Mouse (Mus musculus) midbrain, embryonic 12.5 days (tissue): ENCODE measurements around the gene Lclat1. TPM values are rescaled to one million over a fixed set of nuclear protein-coding genes. Genes with fewer than 3 reads are reported as not detected.
"Not testable (repeated sequence)": the region's sequence is repeated elsewhere in the genome, so short reads cannot be mapped to it uniquely, and the experiment has no call there.

Experiments used
- ATAC-seq: fragments of 200-750 bp; cut with Nextera tagmentation; 2 replicates; pipeline ENCODE4 v1.8.0; 2017; ENCODE audit warnings: low read depth, moderate TSS enrichment, moderate library complexity; ENCODE audit not compliant: low FRiP score
- H3K27ac ChIP-seq: fragments of 300-500 bp; sonication (generic); replicated peaks from 2 replicates; pipeline ENCODE4 v1.5.1; 2016; ENCODE audit warnings: mild to moderate bottlenecking
- H3K27me3 ChIP-seq: fragments of 300-500 bp; sonication (generic); 2 replicates; pipeline ENCODE4 v1.6.1; 2016; ENCODE audit warnings: mild to moderate bottlenecking
- H3K36me3 ChIP-seq: fragments of 300-500 bp; sonication (generic); 2 replicates; pipeline ENCODE4 v1.6.1; 2016
- H3K4me1 ChIP-seq: fragments of 300-500 bp; sonication (generic); 2 replicates; pipeline ENCODE4 v1.6.1; 2016
- H3K4me2 ChIP-seq: fragments of 300-500 bp; sonication (generic); replicated peaks from 2 replicates; pipeline ENCODE4 v1.6.1; 2016; ENCODE audit warnings: mild to moderate bottlenecking, moderate library complexity
- H3K4me3 ChIP-seq: fragments of 300-500 bp; sonication (generic); 2 replicates; pipeline ENCODE4 v1.5.1; 2016; ENCODE audit warnings: mild to moderate bottlenecking
- H3K9ac ChIP-seq: fragments of 300-500 bp; sonication (generic); replicated peaks from 2 replicates; pipeline ENCODE4 v1.6.1; 2016; ENCODE audit warnings: mild to moderate bottlenecking, moderate library complexity
- H3K9me3 ChIP-seq: fragments of 300-500 bp; sonication (generic); 2 replicates; pipeline ENCODE4 v1.6.1; 2016; ENCODE audit warnings: mild to moderate bottlenecking
- WGBS: fragments of 180-500 bp; shearing (Covaris S2); methylation state at CpG from one replicate; pipeline ENCODE4 v1.1.7; 2016; 5-methylcytosine and 5-hydroxymethylcytosine counted together
- polyA plus RNA-seq: library from polyadenylated mRNA; unstranded; fragments of >200 nt; fragmentation: Nextera tagmentation; extraction: Ambion mirVana; gene quantifications from 2 replicates; pipeline ENCODE4 v1.2.1, GENCODE M21; 2016

Lclat1 gene
- polyA plus RNA-seq, 1 experiment from 2014 or later: 8.3 TPM

DNA sequence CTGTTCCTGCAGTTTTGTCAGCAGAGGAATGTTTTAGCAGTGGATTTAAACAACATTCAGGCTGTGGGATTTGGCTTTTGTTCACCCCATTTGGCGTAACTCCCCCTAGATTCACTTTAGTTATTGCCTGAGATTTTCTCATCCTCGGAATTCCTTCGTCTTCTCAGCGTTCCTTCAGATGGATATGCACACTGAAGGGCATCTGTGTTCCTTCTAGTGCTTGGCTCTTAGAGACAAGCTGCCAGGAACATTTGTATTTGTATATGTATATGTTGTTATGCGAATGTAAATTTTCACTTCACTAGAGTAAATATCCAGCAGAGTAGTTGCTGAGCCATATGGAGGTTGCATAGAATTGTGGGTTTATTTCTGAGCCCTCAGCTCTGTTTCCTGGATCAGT lies 12.8 kb downstream of the Lclat1 start:
- no peak for ATAC-seq
- Histone ChIP-seq H3K27ac (no peak overlapping the region), H3K4me3 (no peak overlapping the region), H3K4me2 (no peak overlapping the region), H3K36me3 (no peaks in the 10 kb centered on the region), H3K4me1 (no peaks in the 10 kb centered on the region), H3K27me3 (no peaks in the 10 kb centered on the region), H3K9ac (no peak overlapping the region), H3K9me3 (no peaks in the 10 kb centered on the region)
- WGBS: 83% methylated on average over 5 of the region's 5 CpGs

DNA sequence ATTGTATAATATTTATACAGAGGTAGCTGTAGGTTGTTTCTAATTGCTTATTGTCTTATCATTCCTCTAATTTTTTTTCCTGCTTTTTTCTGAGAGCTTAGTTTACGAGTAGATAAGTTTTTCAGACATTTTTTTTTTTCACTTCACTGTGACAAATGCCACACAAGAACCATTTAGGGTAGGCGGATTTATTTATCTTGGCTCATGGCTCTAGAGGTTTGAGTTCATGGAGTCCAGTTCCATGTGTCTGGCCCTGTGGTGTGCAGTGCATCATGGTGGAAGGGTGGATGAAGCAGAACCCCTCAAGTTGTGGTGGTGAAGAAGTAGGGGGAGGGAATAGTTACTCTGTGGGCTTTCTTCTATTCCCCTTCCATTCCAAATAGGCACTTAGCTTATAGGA lies 13.9 kb downstream of the Lclat1 start:
- ATAC-seq: no peak
- H3K9me3 ChIP-seq: no peaks in the 10 kb centered on the region
- 89% methylated on average over 2 of the region's 2 CpGs for WGBS
- no peaks in the 10 kb centered on the region for H3K4me1 ChIP-seq
- H3K4me2 ChIP-seq: no peak overlapping the region
- H3K36me3 ChIP-seq: no peaks in the 10 kb centered on the region
- H3K27ac ChIP-seq: no peak overlapping the region
- no peaks in the 10 kb centered on the region for H3K27me3 ChIP-seq
- H3K4me3 ChIP-seq: no peak overlapping the region
- no peak overlapping the region for H3K9ac ChIP-seq

DNA sequence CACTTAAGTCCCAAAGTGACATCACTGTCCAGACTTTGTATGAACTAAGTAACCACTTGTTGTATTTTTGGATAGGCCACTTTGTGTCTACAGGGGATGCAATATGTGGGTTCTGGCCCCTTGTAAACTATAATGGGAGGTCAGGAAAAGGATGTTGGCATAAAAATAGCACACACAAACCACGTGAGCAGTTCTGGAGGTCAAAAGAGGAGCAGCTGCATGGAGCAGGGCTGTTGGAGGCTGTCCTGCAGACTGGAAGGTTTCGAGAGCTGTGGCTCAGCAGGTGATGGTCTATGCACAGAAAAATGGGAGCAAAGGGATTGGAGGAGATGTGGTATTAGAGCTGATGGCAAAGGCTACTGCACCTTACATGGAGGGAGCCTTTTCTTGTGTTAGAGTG lies 18.6 kb downstream of the Lclat1 start:
- Histone ChIP-seq H3K4me2 (no peak overlapping the region), H3K4me3 (no peak overlapping the region), H3K36me3 (no peaks in the 10 kb centered on the region), H3K4me1 (no peaks in the 10 kb centered on the region), H3K27ac (no peak overlapping the region), H3K9me3 (no peaks in the 10 kb centered on the region), H3K27me3 (no peaks in the 10 kb centered on the region), H3K9ac (no peak overlapping the region)
- ATAC-seq: no peak
- 83% methylated on average over 2 of the region's 2 CpGs for WGBS

DNA sequence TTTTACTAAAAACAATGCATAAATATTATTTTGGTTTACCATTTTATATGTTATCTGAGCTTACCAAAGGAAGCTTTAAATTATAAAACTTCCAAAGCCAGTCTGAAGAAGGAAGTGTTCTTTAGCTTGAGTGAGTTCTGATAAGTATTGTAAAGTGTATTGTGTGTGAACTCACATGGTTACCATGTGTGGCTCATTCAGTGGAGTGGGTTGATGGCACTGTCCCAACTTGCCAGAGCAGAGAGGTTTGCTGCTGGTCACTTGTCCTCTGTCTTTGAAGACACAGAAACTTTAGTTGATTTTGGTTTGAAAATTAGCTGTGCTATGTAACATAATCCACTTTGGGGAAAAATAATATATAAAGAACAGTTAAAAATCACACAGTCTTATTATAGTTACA lies 19.1 kb downstream of the Lclat1 start:
- H3K9me3 ChIP-seq: no peaks in the 10 kb centered on the region
- H3K4me2 ChIP-seq: no peak overlapping the region
- H3K27me3 ChIP-seq: no peaks in the 10 kb centered on the region
- no peaks in the 10 kb centered on the region for H3K36me3 ChIP-seq
- no peak overlapping the region for H3K27ac ChIP-seq
- H3K4me3 ChIP-seq: no peak overlapping the region
- H3K9ac ChIP-seq: no peak overlapping the region
- H3K4me1 ChIP-seq: no peaks in the 10 kb centered on the region
- ATAC-seq: no peak

DNA sequence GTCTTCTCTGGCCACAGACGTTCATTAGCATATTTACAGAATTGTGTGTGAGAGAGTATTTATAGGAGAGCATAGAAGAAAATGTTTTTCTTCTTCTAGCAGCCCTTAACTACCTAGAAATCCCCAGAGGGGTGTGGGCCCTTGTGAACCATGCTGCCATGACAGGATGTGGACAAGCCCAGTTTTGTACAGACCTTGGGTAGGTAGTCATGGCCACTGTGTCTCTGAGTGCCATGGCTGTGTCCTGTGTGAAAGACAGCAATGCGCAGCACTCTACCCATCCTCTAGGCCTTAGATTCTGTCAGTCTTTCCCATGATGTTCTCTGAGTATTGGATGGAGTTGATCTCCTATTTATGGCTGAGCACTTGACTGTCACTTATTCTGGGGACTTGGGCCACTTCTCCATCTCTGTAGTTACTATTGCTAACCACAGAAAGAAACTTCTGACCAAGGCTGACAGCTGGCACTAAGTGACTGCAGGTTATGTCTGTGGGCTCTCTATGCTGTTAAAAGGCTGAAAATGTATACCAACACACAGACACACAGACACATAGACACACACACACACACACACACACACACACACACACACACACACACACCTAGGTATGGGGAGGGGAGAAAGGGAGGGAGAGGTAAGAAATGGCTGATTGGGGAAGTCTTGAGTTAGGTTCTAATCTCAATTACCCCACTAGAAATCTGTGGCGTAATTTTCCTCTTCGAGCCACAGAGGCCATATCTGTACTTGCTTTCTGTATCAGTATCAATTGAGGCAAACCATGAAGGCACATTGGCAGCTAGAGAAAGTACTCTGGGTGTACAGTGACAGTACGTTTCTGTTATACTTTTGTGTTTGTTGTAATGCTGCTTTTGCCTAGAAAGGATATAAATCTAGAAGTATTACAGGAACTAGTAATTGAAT lies 29.0 kb downstream of the Lclat1 start:
- Histone ChIP-seq H3K9ac (no peak overlapping the region), H3K4me2 (no peak overlapping the region), H3K9me3 (no peaks in the 10 kb centered on the region), H3K36me3 (no peaks in the 10 kb centered on the region), H3K4me3 (no peak overlapping the region), H3K27ac (no peak overlapping the region), H3K27me3 (no peaks in the 10 kb centered on the region), H3K4me1 (no peaks in the 10 kb centered on the region)
- WGBS: 92% methylated on average over 5 of the region's 5 CpGs
- no peak for ATAC-seq

DNA sequence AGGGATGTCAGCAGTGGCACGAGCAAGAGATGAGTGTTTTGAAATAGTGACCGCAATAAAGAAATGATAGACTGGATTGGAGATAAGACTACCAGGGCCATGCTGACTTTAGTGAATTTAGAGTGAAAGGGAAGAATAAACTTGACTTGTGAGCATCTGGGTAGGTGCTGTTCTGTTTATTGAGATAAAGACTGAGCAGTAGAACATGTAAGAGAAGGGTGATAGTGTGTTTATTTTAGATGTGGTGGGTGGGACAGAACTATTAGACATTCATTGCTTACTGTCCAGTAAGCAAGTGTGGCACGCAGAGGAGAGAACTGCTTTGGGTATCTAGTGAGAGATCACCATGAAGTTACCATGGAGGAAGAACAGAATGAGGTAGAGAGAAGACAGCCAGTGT lies 30.4 kb downstream of the Lclat1 start:
- H3K4me2 ChIP-seq: no peak overlapping the region
- ATAC-seq: no peak
- no peak overlapping the region for H3K4me3 ChIP-seq
- H3K9me3 ChIP-seq: no peaks in the 10 kb centered on the region
- H3K9ac ChIP-seq: no peak overlapping the region
- 95% methylated on average over 3 of the region's 3 CpGs for WGBS
- H3K36me3 ChIP-seq: no peaks in the 10 kb centered on the region
- no peaks in the 10 kb centered on the region for H3K4me1 ChIP-seq
- H3K27me3 ChIP-seq: no peaks in the 10 kb centered on the region
- H3K27ac ChIP-seq: no peak overlapping the region

DNA sequence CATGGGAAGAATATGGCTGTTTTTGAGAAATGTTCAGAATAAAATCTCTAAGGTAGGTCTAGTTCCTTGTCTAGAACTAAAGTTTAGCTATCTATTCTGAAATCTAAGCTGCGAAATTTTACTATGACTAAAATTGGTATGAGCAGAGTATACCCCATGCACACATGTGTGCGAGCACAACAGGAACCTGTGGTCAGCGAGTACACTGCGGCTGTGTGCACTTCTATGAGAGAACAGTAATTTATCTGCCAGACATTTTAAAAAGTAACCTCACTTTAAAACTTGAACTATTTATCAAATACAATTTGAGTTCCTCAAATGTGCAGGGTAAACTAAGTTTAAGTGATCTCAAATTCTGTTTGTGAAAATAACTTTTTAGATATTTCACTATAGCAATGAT lies 34.2 kb downstream of the Lclat1 start:
- no peak overlapping the region for H3K27ac ChIP-seq
- no peaks in the 10 kb centered on the region for H3K4me1 ChIP-seq
- no peak for ATAC-seq
- H3K4me2 ChIP-seq: no peak overlapping the region
- no peak overlapping the region for H3K4me3 ChIP-seq
- no peaks in the 10 kb centered on the region for H3K9me3 ChIP-seq
- 94% methylated on average over 4 of the region's 4 CpGs for WGBS
- H3K9ac ChIP-seq: no peak overlapping the region
- no peaks in the 10 kb centered on the region for H3K36me3 ChIP-seq
- no peaks in the 10 kb centered on the region for H3K27me3 ChIP-seq

DNA sequence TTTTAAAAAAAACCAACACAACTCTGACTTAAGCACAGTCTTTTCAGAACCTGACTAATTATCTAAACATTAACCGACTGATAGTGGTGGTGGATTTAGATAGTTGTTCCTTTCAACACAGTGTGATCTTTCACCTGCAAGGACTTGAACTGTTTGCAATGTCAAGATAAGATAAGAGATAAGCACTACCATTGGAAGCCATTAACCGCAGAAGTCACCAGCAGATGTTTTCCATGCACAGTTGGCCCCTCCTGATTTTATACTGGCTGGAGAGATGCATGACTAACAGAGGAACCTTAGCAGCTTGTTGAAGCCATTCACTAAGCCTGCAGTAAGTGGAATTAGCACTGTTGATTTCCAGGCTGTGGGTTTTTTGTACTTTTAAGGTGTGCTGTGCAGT lies 34.7 kb downstream of the Lclat1 start:
- WGBS: 90% methylated on average over 2 of the region's 2 CpGs
- Histone ChIP-seq H3K4me2 (no peak overlapping the region), H3K36me3 (no peaks in the 10 kb centered on the region), H3K4me3 (no peak overlapping the region), H3K9me3 (no peaks in the 10 kb centered on the region), H3K9ac (no peak overlapping the region), H3K4me1 (no peaks in the 10 kb centered on the region), H3K27me3 (no peaks in the 10 kb centered on the region), H3K27ac (no peak overlapping the region)
- no peak for ATAC-seq

DNA sequence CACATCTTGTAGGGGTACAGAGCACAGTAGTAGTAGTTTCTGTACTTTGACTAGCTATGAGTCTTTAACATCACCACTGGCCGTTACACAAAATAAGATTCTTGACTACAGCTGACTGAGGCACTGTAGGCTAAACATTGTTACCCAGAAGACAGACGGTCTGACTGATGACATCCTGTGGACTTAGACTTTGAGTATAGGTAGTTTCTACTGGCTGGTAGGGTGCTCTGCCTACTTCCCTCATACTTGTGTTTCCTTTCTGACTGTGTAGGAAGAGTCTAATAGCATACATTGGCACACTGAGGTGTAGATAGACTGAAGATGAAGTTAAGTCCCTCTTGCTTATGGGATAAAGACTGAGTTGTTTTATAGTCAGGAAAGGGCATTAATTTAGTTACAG lies 37.6 kb downstream of the Lclat1 start:
- no peak for ATAC-seq
- H3K36me3 ChIP-seq: no peaks in the 10 kb centered on the region
- H3K9ac ChIP-seq: no peak overlapping the region
- 92% methylated on average over 2 of the region's 2 CpGs for WGBS
- H3K27ac ChIP-seq: no peak overlapping the region
- H3K9me3 ChIP-seq: no peaks in the 10 kb centered on the region
- H3K4me1 ChIP-seq: no peaks in the 10 kb centered on the region
- H3K4me2 ChIP-seq: no peak overlapping the region
- no peak overlapping the region for H3K4me3 ChIP-seq
- no peaks in the 10 kb centered on the region for H3K27me3 ChIP-seq

DNA sequence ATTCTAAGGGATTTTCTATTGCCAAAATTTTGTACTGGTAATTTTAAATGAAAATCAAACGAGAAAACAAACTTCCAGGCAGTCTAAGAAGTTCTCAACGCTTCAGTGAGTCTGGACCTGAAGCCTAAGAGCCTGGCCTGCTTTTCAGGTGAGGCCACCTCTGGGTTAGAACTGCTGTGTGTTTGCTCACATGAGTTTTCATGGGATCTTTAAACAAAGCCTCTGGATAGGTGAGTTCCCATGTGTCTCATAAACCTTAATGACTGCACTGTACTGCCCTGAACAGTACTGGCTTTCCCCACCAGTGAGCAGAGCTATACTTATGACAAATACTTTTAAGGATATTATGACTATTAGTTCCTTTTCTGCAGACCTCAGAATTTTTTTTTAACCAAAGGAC lies 40.8 kb downstream of the Lclat1 start:
- 83% methylated on average over 2 of the region's 2 CpGs for WGBS
- Histone ChIP-seq H3K27ac (no peak overlapping the region), H3K9me3 (no peaks in the 10 kb centered on the region), H3K9ac (no peak overlapping the region), H3K36me3 (no peaks in the 10 kb centered on the region), H3K4me1 (no peaks in the 10 kb centered on the region), H3K4me2 (no peak overlapping the region), H3K4me3 (no peak overlapping the region), H3K27me3 (no peaks in the 10 kb centered on the region)
- ATAC-seq: no peak

DNA sequence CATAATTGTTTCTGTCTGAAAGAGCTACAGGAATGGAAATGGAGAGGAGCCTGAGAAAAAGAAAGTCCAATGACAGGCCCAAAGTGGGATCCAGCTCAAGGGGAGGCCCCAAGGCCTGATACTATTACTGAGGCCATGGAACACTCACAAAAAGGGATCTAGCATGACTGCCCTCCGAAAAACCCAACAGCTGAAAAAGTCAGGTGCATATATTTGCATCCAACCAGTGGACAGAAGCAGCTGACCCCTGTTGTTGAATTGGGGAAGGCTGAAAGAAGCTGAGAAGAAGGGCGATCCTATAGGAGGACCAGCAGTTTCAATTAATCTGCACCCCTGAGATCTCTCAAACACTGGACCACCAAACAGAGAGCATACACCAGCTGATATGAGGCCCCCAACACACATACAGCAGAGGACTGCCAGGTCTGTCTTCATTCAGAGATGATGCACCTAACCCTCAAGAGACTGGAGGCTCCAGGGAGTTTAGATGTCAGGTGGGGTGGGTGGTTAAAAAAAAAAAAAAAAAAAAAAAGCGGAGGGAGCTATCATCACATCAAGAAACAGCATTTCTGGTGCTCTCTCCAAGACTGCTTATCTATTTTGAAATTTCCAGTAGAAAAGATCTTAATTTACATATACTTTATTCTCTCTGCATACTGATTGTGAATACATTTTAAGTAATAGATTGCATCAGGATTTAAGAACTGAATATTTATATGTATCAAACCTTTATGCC lies 45.2 kb downstream of the Lclat1 start:
- H3K4me1 ChIP-seq, H3K4me2 ChIP-seq, H3K9ac ChIP-seq, H3K27ac ChIP-seq, ATAC-seq, H3K27me3 ChIP-seq, H3K9me3 ChIP-seq, H3K4me3 ChIP-seq, H3K36me3 ChIP-seq: not testable (repeated sequence)
- WGBS: 92% methylated on average over 3 of the region's 3 CpGs

DNA sequence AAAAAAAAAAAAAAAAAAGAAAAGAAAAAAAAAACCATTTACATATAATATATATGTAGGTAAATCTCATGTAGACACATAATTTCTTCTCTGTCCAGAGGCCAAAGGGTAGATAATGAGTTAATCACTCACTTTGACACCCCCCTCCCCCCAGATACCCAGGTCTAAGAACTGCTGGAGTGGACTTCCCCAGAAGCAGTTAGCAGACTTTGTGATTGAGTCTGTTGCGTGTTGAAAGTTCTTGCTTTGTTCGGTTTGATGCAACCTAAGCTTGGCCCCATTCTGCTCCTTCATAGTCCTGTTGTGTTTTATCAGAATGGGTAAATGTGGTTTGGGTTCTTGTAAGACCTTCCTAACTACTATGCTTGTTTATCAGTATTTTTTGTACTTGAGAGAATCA lies 45.9 kb downstream of the Lclat1 start:
- WGBS: 92% methylated on average over 2 of the region's 2 CpGs
- Histone ChIP-seq H3K4me1 (no peaks in the 10 kb centered on the region), H3K9ac (no peak overlapping the region), H3K9me3 (no peaks in the 10 kb centered on the region), H3K27ac (no peak overlapping the region), H3K27me3 (no peaks in the 10 kb centered on the region), H3K4me3 (no peak overlapping the region), H3K36me3 (no peaks in the 10 kb centered on the region), H3K4me2 (no peak overlapping the region)
- no peak for ATAC-seq
